Mouse (Mus musculus): ENCODE results near the gene Dhx16. TPM values are rescaled to one million over a fixed set of nuclear protein-coding genes. Genes with fewer than 3 reads are reported as not detected.
"Not testable (repeated sequence)": the region's sequence is repeated elsewhere in the genome, so short reads cannot be mapped to it uniquely, and the experiment has no call there.

Dhx16 gene
- polyA plus RNA-seq, 1 experiment from 2014 or later: 50.7 TPM

- Histone ChIP-seq H3K27me3 (replicated peaks) (no peaks in the 10 kb centered on the region), H3K4me2 (peak overlapping the region; percentile 85), H3K9me3 (replicated peaks) (no peaks in the 10 kb centered on the region), H3K9ac (peak overlapping the region; percentile 97), H3K27ac (peak overlapping the region; percentile 99), H3K4me3 (peak overlapping the region; percentile 86), H3K4me1 (peaks cover 63% of the 10 kb centered on the region), H3K36me3 (peaks cover 51% of the 10 kb centered on the region)
- WGBS (ENCODE audit: insufficient replicate concordance): 10% methylated on average over 6 of the region's 6 CpGs
- ATAC-seq: peak; percentile 44
These were observed 40.3 kb downstream of the Dhx16 start for GRCm38 (mm10) chr17:35919864-35920301.

DNA sequence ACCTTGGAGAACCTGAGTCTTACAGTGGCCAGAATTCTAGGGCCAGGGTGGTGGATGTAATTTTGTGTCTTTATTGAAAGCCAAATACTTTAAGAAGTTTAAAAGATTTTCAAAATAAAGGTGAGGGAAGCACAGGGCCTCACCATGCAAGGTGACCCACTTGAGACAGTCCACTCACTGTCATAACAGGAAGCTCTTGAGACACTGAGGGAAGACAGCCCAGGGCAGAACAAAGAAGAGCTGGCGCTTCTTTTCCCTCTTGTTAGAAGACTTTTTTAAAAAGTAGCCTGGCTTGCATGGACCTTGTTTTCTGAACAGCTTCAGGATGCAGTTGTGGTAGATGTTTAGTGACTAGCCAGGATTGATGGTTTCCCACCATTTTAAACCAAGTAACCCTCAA is 40.8 kb downstream of the Dhx16 start:
- peaks cover 63% of the 10 kb centered on the region for H3K4me1 ChIP-seq
- H3K9me3 ChIP-seq (replicated peaks): no peaks in the 10 kb centered on the region
- H3K4me3 ChIP-seq: peak overlapping the region; percentile 86
- peak overlapping the region; percentile 97 for H3K9ac ChIP-seq
- H3K36me3 ChIP-seq: peaks cover 56% of the 10 kb centered on the region
- WGBS (ENCODE audit: insufficient replicate concordance): 65% methylated on average over 1 of the region's 1 CpGs
- peak overlapping the region; percentile 99 for H3K27ac ChIP-seq
- no peaks in the 10 kb centered on the region for H3K27me3 ChIP-seq (replicated peaks)
- H3K4me2 ChIP-seq: peak overlapping the region; percentile 85
- no peak for ATAC-seq

- WGBS (ENCODE audit: insufficient replicate concordance): 78% methylated on average over 5 of the region's 5 CpGs
- Histone ChIP-seq H3K4me1 (peaks cover 65% of the 10 kb centered on the region), H3K27me3 (replicated peaks) (no peaks in the 10 kb centered on the region), H3K27ac (peak overlapping the region; percentile 99), H3K4me2 (peak overlapping the region; percentile 85), H3K4me3 (no peak overlapping the region), H3K36me3 (peaks cover 63% of the 10 kb centered on the region), H3K9ac (peak overlapping the region; percentile 97), H3K9me3 (replicated peaks) (no peaks in the 10 kb centered on the region)
- no peak for ATAC-seq
These were observed 41.4 kb downstream of the Dhx16 start for GRCm38 (mm10) chr17:35920862-35921562.

DNA sequence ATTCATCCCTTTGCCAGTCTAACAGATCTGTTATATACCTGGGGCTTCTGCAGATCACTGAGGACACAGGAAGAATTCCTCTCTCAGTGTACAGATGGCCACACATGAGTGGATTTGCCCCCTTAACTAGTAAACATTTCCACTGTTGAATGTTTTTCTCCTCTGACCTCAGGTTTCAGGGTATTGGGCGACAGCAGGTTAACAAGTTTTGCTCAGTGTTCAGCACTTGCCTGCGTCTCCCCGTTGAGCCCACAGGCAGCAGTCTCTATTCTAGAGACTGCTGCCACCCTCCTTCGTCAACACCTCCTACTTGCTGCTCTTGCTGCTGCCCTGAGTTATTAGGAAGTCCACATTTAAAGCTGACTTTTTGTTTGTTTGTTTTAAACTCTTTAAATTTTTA is 42.1 kb downstream of the Dhx16 start:
- Histone ChIP-seq H3K4me2 (no peak overlapping the region), H3K27me3 (replicated peaks) (no peaks in the 10 kb centered on the region), H3K9ac (no peak overlapping the region), H3K4me3 (no peak overlapping the region), H3K4me1 (peaks cover 72% of the 10 kb centered on the region), H3K36me3 (peaks cover 70% of the 10 kb centered on the region), H3K27ac (peak overlapping the region; percentile 99; the same call in 1 of the 2 replicates), H3K9me3 (replicated peaks) (no peaks in the 10 kb centered on the region)
- 92% methylated on average over 4 of the region's 4 CpGs for WGBS (ENCODE audit: insufficient replicate concordance)
- no peak for ATAC-seq

- no peak for ATAC-seq
- Histone ChIP-seq H3K4me1 (peaks cover 80% of the 10 kb centered on the region), H3K36me3 (peaks cover 72% of the 10 kb centered on the region), H3K27ac (peak overlapping the region; percentile 62), H3K4me3 (no peak overlapping the region), H3K27me3 (replicated peaks) (no peaks in the 10 kb centered on the region), H3K4me2 (no peak overlapping the region), H3K9me3 (replicated peaks) (no peaks in the 10 kb centered on the region), H3K9ac (no peak overlapping the region)
- WGBS (ENCODE audit: insufficient replicate concordance): 80% methylated on average over 3 of the region's 3 CpGs
These were observed 42.9 kb downstream of the Dhx16 start for GRCm38 (mm10) chr17:35922566-35922965.

DNA sequence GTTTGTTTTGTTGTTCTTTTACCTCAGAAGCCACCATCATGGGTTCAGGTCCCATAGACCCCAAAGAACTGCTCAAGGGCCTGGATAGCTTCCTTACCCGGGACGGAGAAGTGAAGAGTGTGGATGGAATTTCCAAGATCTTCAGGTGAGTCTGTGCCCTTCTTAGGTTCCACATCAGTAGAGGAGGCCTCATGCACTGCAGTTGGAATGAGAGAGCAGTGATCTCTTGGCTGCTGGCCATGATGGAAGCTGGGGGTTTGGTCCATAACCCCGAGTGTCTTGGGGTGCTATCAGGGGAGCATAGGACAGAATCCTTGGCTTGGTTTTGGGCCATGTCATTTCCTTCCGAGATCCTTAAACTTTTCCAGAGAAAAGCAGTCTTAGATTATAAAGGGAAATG is 43.7 kb downstream of the Dhx16 start:
- no peak for ATAC-seq
- no peak overlapping the region for H3K4me2 ChIP-seq
- 87% methylated on average over 4 of the region's 4 CpGs for WGBS (ENCODE audit: insufficient replicate concordance)
- peaks cover 75% of the 10 kb centered on the region for H3K36me3 ChIP-seq
- H3K27ac ChIP-seq: no peak overlapping the region
- H3K9me3 ChIP-seq (replicated peaks): no peaks in the 10 kb centered on the region
- H3K4me1 ChIP-seq: peaks cover 87% of the 10 kb centered on the region
- H3K27me3 ChIP-seq (replicated peaks): no peaks in the 10 kb centered on the region
- no peak overlapping the region for H3K9ac ChIP-seq
- no peak overlapping the region for H3K4me3 ChIP-seq

DNA sequence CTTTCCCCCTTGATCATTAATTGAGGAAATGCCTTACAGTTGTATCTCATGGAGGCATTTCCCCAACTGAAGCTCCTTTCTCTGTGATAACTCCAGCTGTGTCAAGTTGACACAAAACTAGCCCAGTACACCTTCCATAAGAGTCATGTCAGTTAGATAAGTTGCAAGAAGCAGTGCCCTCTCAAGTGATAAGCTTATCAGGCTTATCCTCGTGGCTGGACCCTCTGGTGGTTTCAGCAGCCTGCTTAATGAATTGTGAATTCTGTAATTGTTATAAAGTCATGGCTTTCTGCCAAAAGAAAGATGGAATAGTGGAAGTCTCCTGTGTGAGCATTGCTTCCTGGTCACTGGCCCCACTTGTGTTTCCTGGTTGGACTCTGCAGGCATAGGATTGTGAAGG is 47.9 kb downstream of the Dhx16 start:
- no peak overlapping the region for H3K4me3 ChIP-seq
- peaks cover 98% of the 10 kb centered on the region for H3K36me3 ChIP-seq
- H3K27me3 ChIP-seq (replicated peaks): no peaks in the 10 kb centered on the region
- 12% methylated on average over 1 of the region's 1 CpGs for WGBS (ENCODE audit: insufficient replicate concordance)
- peak overlapping the region; percentile 42 for H3K9ac ChIP-seq
- ATAC-seq: peak; percentile 84
- peak overlapping the region; percentile 45 for H3K4me2 ChIP-seq
- peak overlapping the region; percentile 73 for H3K27ac ChIP-seq
- H3K9me3 ChIP-seq (replicated peaks): no peaks in the 10 kb centered on the region
- peaks cover 63% of the 10 kb centered on the region for H3K4me1 ChIP-seq

- Histone ChIP-seq H3K4me2 (no peak overlapping the region), H3K9ac (no peak overlapping the region), H3K36me3 (peaks cover 81% of the 10 kb centered on the region), H3K27me3 (replicated peaks) (no peaks in the 10 kb centered on the region), H3K27ac (0 out of 2 replicates have a peak overlapping the region, but pooled peaks have one; percentile 8), H3K4me1 (peaks cover 46% of the 10 kb centered on the region), H3K9me3 (replicated peaks) (no peaks in the 10 kb centered on the region), H3K4me3 (no peak overlapping the region)
- no peak for ATAC-seq
- 96% methylated on average over 2 of the region's 2 CpGs for WGBS (ENCODE audit: insufficient replicate concordance)
These were observed 49.9 kb downstream of the Dhx16 start for GRCm38 (mm10) chr17:35929534-35929933.

DNA sequence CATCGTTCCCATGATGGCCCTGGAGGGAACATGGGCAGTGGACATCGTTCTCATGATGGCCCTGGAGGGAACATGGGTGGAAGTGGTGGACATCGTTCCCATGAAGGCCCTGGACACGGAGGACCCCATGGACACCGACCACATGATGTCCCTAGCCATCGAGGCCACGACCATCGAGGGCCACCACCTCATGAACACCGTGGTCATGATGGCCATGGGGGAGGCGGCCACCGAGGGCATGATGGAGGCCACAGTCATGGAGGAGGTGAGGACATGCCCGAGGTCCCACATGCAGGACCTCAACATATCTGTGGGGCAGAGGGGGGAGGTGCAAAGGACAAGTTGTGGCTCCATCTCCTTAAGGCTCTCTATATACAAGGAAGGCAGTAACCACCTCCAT is 51.0 kb downstream of the Dhx16 start:
- H3K4me2 ChIP-seq: no peak overlapping the region
- H3K27ac ChIP-seq: no peak overlapping the region
- no peaks in the 10 kb centered on the region for H3K9me3 ChIP-seq (replicated peaks)
- WGBS (ENCODE audit: insufficient replicate concordance): 90% methylated on average over 12 of the region's 12 CpGs
- H3K4me3 ChIP-seq: no peak overlapping the region
- H3K9ac ChIP-seq: no peak overlapping the region
- peaks cover 70% of the 10 kb centered on the region for H3K36me3 ChIP-seq
- peaks cover 35% of the 10 kb centered on the region for H3K4me1 ChIP-seq
- H3K27me3 ChIP-seq (replicated peaks): no peaks in the 10 kb centered on the region
- ATAC-seq: no peak

- ATAC-seq: no peak
These were observed 53.0 kb downstream of the Dhx16 start for GRCm38 (mm10) chr17:35932608-35933007.

DNA sequence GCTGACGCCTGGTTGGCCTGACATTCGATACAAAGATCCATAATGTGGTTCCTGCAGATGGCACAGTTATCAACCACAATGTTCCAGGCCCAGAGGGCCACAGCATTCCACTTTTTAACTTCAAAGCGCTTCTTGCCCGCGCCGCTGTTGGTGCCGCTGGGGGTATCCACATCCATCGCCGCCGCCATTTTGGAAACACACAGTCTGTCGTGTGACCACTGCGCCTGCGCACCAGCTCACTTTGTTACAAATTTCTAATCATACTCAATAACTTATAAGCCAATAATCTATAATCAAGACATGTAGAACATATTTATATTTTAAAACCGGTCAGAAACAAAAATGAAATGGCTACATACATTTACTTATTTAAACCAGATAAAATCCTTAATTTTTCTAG is 56.1 kb downstream of the Dhx16 start:
- 80% methylated on average over 14 of the region's 14 CpGs for WGBS (ENCODE audit: insufficient replicate concordance)
- H3K36me3 ChIP-seq: peaks cover 19% of the 10 kb centered on the region
- not testable (repeated sequence) for H3K9me3 ChIP-seq (replicated peaks); H3K9ac ChIP-seq; H3K4me3 ChIP-seq; H3K4me2 ChIP-seq; H3K27ac ChIP-seq; ATAC-seq; H3K4me1 ChIP-seq; H3K27me3 ChIP-seq (replicated peaks)

More at GRCm38 (mm10) chr17:35932608-35933007, 53.0 kb downstream of the Dhx16 start:
- Histone ChIP-seq H3K36me3 (peaks cover 50% of the 10 kb centered on the region), H3K27ac (no peak overlapping the region), H3K9me3 (replicated peaks) (no peaks in the 10 kb centered on the region), H3K9ac (no peak overlapping the region), H3K27me3 (replicated peaks) (no peaks in the 10 kb centered on the region), H3K4me1 (peaks cover 16% of the 10 kb centered on the region), H3K4me2 (no peak overlapping the region), H3K4me3 (no peak overlapping the region)
- 80% methylated on average over 4 of the region's 4 CpGs for WGBS (ENCODE audit: insufficient replicate concordance)

DNA sequence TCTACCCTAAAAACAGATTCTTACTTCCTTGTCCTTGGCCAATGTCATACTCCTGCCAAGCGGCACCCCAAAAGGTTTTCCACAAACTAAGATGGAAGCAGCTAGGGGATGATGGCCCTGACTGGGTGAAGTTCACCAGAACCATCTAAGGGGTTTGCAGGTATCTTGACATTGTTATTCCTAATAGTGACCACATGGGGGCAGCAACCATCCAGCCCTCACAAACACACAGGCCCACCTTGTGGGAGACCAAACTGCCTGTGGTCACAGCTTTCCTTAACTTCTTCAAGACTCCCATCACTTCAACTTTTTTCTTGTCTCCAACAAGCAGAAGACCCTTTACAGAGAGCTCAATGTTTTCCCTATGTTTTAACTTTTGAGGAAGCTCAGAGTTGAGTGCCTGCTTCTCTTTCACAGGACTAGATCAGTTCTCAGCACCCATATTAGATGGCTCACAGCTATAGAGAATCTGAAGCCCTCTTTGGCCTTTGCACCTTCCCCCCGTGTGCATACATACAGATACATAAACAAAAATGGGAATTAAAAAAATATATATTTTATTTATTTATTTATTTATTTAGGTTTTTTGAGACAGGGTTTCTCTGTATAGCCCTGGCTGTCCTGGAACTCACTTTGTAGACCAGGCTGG is 58.2 kb downstream of the Dhx16 start:
- WGBS (ENCODE audit: insufficient replicate concordance): 20% methylated on average over 2 of the region's 2 CpGs
- Histone ChIP-seq H3K4me3 (no peak overlapping the region), H3K9ac (no peak overlapping the region), H3K27ac (no peak overlapping the region), H3K36me3 (no peaks in the 10 kb centered on the region; the same call in 1 of the 2 replicates), H3K4me2 (no peak overlapping the region), H3K4me1 (no peaks in the 10 kb centered on the region), H3K9me3 (replicated peaks) (no peaks in the 10 kb centered on the region; the same call in 1 of the 2 replicates), H3K27me3 (replicated peaks) (no peaks in the 10 kb centered on the region)
- ATAC-seq: peak; percentile 37; the same call in 1 of the 2 replicates
